Mouse (Mus musculus): ENCODE results near the gene Crim1. TPM values are rescaled to one million over a fixed set of nuclear protein-coding genes. Genes with fewer than 3 reads are reported as not detected.

The Crim1 gene
- polyA plus RNA-seq, 1 experiment: 13.7 TPM

DNA sequence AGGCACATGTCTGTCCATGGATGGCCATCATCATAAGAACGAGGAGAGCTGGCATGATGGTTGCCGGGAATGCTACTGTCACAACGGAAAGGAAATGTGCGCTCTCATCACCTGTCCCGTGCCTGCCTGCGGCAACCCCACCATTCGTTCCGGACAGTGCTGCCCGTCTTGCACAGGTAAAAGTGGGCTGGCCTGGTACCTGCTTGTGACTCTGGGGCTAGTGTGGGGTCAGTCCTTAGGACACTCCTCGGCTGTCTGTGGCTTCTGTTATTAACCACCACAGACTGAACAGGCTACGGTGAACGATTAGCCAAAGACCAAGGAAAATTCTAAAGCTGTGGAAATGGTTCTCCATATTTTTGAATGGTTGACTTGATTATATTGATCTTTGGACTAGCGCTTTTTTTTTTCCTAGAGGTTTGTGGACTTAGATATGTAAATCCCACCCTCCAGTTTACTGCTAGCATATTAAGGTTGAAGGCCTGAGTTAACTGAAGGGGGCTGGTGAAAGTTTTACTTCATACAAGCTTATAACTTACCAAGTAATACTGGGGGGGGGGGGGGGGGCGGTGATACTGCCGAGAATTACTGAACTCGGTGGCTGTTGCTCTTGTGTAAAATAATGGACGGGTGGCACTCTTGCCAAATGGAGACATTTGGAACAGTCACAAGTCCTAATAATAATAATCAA lies 147.2 kb downstream of the Crim1 start:
- Histone ChIP-seq H3K36me3 (ENCODE audit: control insufficient read depth, insufficient read depth, low read length, poor library complexity, severe bottlenecking) (no peaks in the 10 kb centered on the region), H3K4me3 (ENCODE audit: low read depth, low read length) (no peak overlapping the region), H3K9me3 (replicated peaks; ENCODE audit: control insufficient read depth, insufficient read depth, low read length, poor library complexity, severe bottlenecking) (no peaks in the 10 kb centered on the region), H3K27ac (ENCODE audit: insufficient read depth, low read length) (no peak overlapping the region), H3K9ac (ENCODE audit: low read depth, poor library complexity, severe bottlenecking) (no peak overlapping the region), H3K27me3 (ENCODE audit: control insufficient read depth, insufficient read depth, low read length, poor library complexity, severe bottlenecking) (no peaks in the 10 kb centered on the region), H3K4me1 (ENCODE audit: control insufficient read depth, insufficient read depth, low read length) (no peaks in the 10 kb centered on the region)
- no peak for TF ChIP-seq EP300 (IDR thresholded peaks at IDR 0.05; ENCODE audit: insufficient read depth, low read depth, low read length)
- no peak for TF ChIP-seq CTCF (IDR thresholded peaks at IDR 0.05; ENCODE audit: low read depth, low read length)
- TF ChIP-seq POLR2A (IDR thresholded peaks at IDR 0.05; ENCODE audit: insufficient read depth, low read length): no peak

- Histone ChIP-seq H3K36me3 (ENCODE audit: control insufficient read depth, insufficient read depth, low read length, poor library complexity, severe bottlenecking) (no peaks in the 10 kb centered on the region), H3K9ac (ENCODE audit: low read depth, poor library complexity, severe bottlenecking) (no peak overlapping the region), H3K4me1 (ENCODE audit: control insufficient read depth, insufficient read depth, low read length) (no peaks in the 10 kb centered on the region), H3K4me3 (ENCODE audit: low read depth, low read length) (no peak overlapping the region), H3K27ac (ENCODE audit: insufficient read depth, low read length) (no peak overlapping the region), H3K27me3 (ENCODE audit: control insufficient read depth, insufficient read depth, low read length, poor library complexity, severe bottlenecking) (no peaks in the 10 kb centered on the region), H3K9me3 (replicated peaks; ENCODE audit: control insufficient read depth, insufficient read depth, low read length, poor library complexity, severe bottlenecking) (no peaks in the 10 kb centered on the region)
- TF ChIP-seq POLR2A (IDR thresholded peaks at IDR 0.05; ENCODE audit: insufficient read depth, low read length): no peak
- no peak for TF ChIP-seq CTCF (IDR thresholded peaks at IDR 0.05; ENCODE audit: low read depth, low read length)
- no peak for TF ChIP-seq EP300 (IDR thresholded peaks at IDR 0.05; ENCODE audit: insufficient read depth, low read depth, low read length)
Observed at GRCm38 (mm10) chr17:78351676-78352499, 151.8 kb downstream of the Crim1 start.

GRCm38 (mm10) chr17:78352500-78352855 lies 152.4 kb downstream of the Crim1 start:
- no peaks in the 10 kb centered on the region for H3K36me3 ChIP-seq (ENCODE audit: control insufficient read depth, insufficient read depth, low read length, poor library complexity, severe bottlenecking)
- TF ChIP-seq CTCF (IDR thresholded peaks at IDR 0.05; ENCODE audit: low read depth, low read length) (no peak), POLR2A (IDR thresholded peaks at IDR 0.05; ENCODE audit: insufficient read depth, low read length) (no peak), EP300 (IDR thresholded peaks at IDR 0.05; ENCODE audit: insufficient read depth, low read depth, low read length) (no peak)
- H3K4me1 ChIP-seq (ENCODE audit: control insufficient read depth, insufficient read depth, low read length): no peaks in the 10 kb centered on the region
- H3K27ac ChIP-seq (ENCODE audit: insufficient read depth, low read length): no peak overlapping the region
- no peaks in the 10 kb centered on the region for H3K27me3 ChIP-seq (ENCODE audit: control insufficient read depth, insufficient read depth, low read length, poor library complexity, severe bottlenecking)
- no peak overlapping the region for H3K9ac ChIP-seq (ENCODE audit: low read depth, poor library complexity, severe bottlenecking)
- H3K4me3 ChIP-seq (ENCODE audit: low read depth, low read length): no peak overlapping the region
- H3K9me3 ChIP-seq (replicated peaks; ENCODE audit: control insufficient read depth, insufficient read depth, low read length, poor library complexity, severe bottlenecking): no peaks in the 10 kb centered on the region

DNA sequence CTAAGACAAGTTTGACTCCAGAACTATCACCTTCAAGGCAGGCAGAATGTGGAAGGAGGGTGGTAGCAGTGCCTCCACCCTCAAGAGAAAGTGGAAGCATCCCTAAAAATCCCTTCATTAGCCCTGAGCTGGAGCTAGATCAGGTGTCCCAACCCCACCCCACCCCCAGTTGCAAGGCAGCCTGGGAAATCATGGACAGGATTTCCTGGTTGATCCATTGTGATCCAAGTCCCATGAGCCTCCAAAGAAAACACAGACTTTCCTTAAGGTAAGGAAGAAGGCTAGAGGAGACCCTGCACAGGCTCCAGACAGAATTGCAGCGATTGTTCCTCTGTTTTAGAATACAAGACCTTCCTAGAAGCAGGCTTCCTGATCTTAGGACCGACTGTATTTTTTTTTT lies 154.4 kb downstream of the Crim1 start:
- Histone ChIP-seq H3K4me3 (ENCODE audit: low read depth, low read length) (no peak overlapping the region), H3K27ac (ENCODE audit: insufficient read depth, low read length) (no peak overlapping the region), H3K36me3 (ENCODE audit: control insufficient read depth, insufficient read depth, low read length, poor library complexity, severe bottlenecking) (no peaks in the 10 kb centered on the region), H3K4me1 (ENCODE audit: control insufficient read depth, insufficient read depth, low read length) (no peaks in the 10 kb centered on the region), H3K9ac (ENCODE audit: low read depth, poor library complexity, severe bottlenecking) (no peak overlapping the region), H3K27me3 (ENCODE audit: control insufficient read depth, insufficient read depth, low read length, poor library complexity, severe bottlenecking) (no peaks in the 10 kb centered on the region), H3K9me3 (replicated peaks; ENCODE audit: control insufficient read depth, insufficient read depth, low read length, poor library complexity, severe bottlenecking) (no peaks in the 10 kb centered on the region)
- no peak for TF ChIP-seq CTCF (IDR thresholded peaks at IDR 0.05; ENCODE audit: low read depth, low read length)
- TF ChIP-seq EP300 (IDR thresholded peaks at IDR 0.05; ENCODE audit: insufficient read depth, low read depth, low read length): no peak
- no peak for TF ChIP-seq POLR2A (IDR thresholded peaks at IDR 0.05; ENCODE audit: insufficient read depth, low read length)

DNA sequence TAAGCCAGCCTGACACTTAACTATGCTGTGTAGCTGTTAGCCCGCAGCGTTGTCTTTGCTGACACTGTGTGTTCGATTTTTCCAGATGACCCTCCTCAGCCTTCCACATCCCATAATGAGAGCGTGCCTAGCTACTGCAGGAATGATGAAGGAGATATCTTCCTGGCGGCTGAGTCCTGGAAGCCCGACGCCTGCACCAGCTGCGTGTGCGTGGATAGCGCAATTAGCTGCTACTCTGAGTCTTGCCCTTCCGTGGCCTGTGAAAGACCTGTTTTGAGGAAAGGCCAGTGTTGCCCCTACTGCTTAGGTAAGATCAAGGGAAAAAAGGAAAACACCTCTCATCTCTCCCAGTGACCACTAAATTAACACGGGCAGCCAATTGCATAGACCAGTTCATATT lies 154.8 kb downstream of the Crim1 start:
- H3K9ac ChIP-seq (ENCODE audit: low read depth, poor library complexity, severe bottlenecking): no peak overlapping the region
- H3K4me1 ChIP-seq (ENCODE audit: control insufficient read depth, insufficient read depth, low read length): no peaks in the 10 kb centered on the region
- TF ChIP-seq POLR2A (IDR thresholded peaks at IDR 0.05; ENCODE audit: insufficient read depth, low read length): no peak
- no peak for TF ChIP-seq CTCF (IDR thresholded peaks at IDR 0.05; ENCODE audit: low read depth, low read length)
- no peak for TF ChIP-seq EP300 (IDR thresholded peaks at IDR 0.05; ENCODE audit: insufficient read depth, low read depth, low read length)
- no peaks in the 10 kb centered on the region for H3K9me3 ChIP-seq (replicated peaks; ENCODE audit: control insufficient read depth, insufficient read depth, low read length, poor library complexity, severe bottlenecking)
- no peak overlapping the region for H3K4me3 ChIP-seq (ENCODE audit: low read depth, low read length)
- H3K27ac ChIP-seq (ENCODE audit: insufficient read depth, low read length): no peak overlapping the region
- no peaks in the 10 kb centered on the region for H3K27me3 ChIP-seq (ENCODE audit: control insufficient read depth, insufficient read depth, low read length, poor library complexity, severe bottlenecking)
- no peaks in the 10 kb centered on the region for H3K36me3 ChIP-seq (ENCODE audit: control insufficient read depth, insufficient read depth, low read length, poor library complexity, severe bottlenecking)

DNA sequence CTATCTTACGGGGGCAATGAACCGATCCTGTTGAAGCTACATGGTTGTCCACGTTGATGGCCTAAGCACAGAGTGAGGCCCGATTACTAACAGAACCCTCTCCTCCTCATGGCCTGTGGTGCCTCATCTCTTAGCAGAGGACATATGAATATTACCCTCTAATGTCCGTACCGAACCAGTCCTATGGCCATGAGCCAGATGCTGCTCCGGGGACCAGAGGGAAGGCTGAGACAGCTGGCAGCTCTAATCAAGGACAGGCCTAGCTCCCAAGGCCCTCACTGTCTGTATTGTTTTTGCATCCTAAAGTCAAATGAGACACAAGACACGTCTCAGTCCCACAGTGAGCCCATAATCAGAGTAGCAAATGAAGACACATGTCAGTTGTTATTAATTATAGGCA lies 155.6 kb downstream of the Crim1 start:
- TF ChIP-seq EP300 (IDR thresholded peaks at IDR 0.05; ENCODE audit: insufficient read depth, low read depth, low read length) (no peak), CTCF (IDR thresholded peaks at IDR 0.05; ENCODE audit: low read depth, low read length) (no peak), POLR2A (IDR thresholded peaks at IDR 0.05; ENCODE audit: insufficient read depth, low read length) (no peak)

More for the DNA sequence above, 155.6 kb downstream of the Crim1 start:
- H3K9ac ChIP-seq (ENCODE audit: low read depth, poor library complexity, severe bottlenecking): no peak overlapping the region
- no peaks in the 10 kb centered on the region for H3K36me3 ChIP-seq (ENCODE audit: control insufficient read depth, insufficient read depth, low read length, poor library complexity, severe bottlenecking)
- H3K9me3 ChIP-seq (replicated peaks; ENCODE audit: control insufficient read depth, insufficient read depth, low read length, poor library complexity, severe bottlenecking): no peaks in the 10 kb centered on the region
- H3K27me3 ChIP-seq (ENCODE audit: control insufficient read depth, insufficient read depth, low read length, poor library complexity, severe bottlenecking): no peaks in the 10 kb centered on the region
- no peak overlapping the region for H3K4me3 ChIP-seq (ENCODE audit: low read depth, low read length)
- no peak overlapping the region for H3K27ac ChIP-seq (ENCODE audit: insufficient read depth, low read length)
- no peaks in the 10 kb centered on the region for H3K4me1 ChIP-seq (ENCODE audit: control insufficient read depth, insufficient read depth, low read length)
